Mouse (Mus musculus) MEL (cell line): ENCODE data around the gene Slc16a13. TPM values are rescaled to one million over a fixed set of nuclear protein-coding genes. Genes with fewer than 3 reads are reported as not detected.

Experiments used
- DNase-seq: peaks from one replicate; pipeline ENCODE4 v3.0.0; 2011; ENCODE audit warnings: low read depth, low spot score
- H3K27ac ChIP-seq: 2 replicates; pipeline ENCODE4 v1.5.1; 2012; ENCODE audit warnings: low read depth, mild to moderate bottlenecking, control low read depth, low read length, moderate library complexity; ENCODE audit not compliant: control insufficient read depth
- H3K27me3 ChIP-seq, 2 experiments: fragments of 150-350 bp in 1 of 2; sonication (generic) in 1 of 2; 2 replicates each; pipeline ENCODE4 v1.6.1; 2012; ENCODE audit warnings: low read length in 2 of 2, mild to moderate bottlenecking in 2 of 2, improper control_type of control experiment in 1 of 2, moderate library complexity in 1 of 2; ENCODE audit not compliant: insufficient read depth in 2 of 2, control insufficient read depth in 1 of 2
- H3K36me3 ChIP-seq, 2 experiments: 2 replicates each; pipeline ENCODE4 v1.6.1; 2012 to 2014; ENCODE audit warnings: low read length in 2 of 2, improper control_type of control experiment in 1 of 2, inconsistent platforms in 1 of 2, mild to moderate bottlenecking in 1 of 2; ENCODE audit not compliant: insufficient read depth in 2 of 2, control insufficient read depth in 1 of 2
- H3K4me1 ChIP-seq, 2 experiments: fragments of 150-350 bp in 1 of 2; sonication (generic) in 1 of 2; 2 replicates each; pipeline ENCODE4 v1.6.1; 2012; ENCODE audit warnings: low read length in 2 of 2, improper control_type of control experiment in 1 of 2, mild to moderate bottlenecking in 1 of 2; ENCODE audit not compliant: insufficient read depth in 2 of 2, control insufficient read depth in 1 of 2
- H3K4me3 ChIP-seq, 2 experiments: fragments of 150-350 bp in 1 of 2; sonication (generic) in 1 of 2; 2 replicates each; pipeline ENCODE4 v1.5.1; 2012; ENCODE audit warnings: low read depth in 2 of 2, low read length in 2 of 2, mild to moderate bottlenecking in 2 of 2, moderate library complexity in 2 of 2, control low read depth in 1 of 2, improper control_type of control experiment in 1 of 2; ENCODE audit not compliant: control insufficient read depth in 1 of 2, insufficient read depth in 1 of 2
- H3K79me2 ChIP-seq: 2 replicates; pipeline ENCODE4 v1.6.1; 2012; ENCODE audit warnings: mild to moderate bottlenecking, low read length, moderate library complexity; ENCODE audit not compliant: control insufficient read depth, poor library complexity, insufficient read depth
- H3K9ac ChIP-seq: 2 replicates; pipeline ENCODE4 v1.6.1; 2012; ENCODE audit warnings: low read depth, mild to moderate bottlenecking, control low read depth, low read length, moderate library complexity; ENCODE audit not compliant: control insufficient read depth, poor library complexity, severe bottlenecking
- H3K9me3 ChIP-seq: fragments of 150-350 bp; sonication (generic); replicated peaks from 2 replicates; pipeline ENCODE4 v1.6.1; 2012; ENCODE audit warnings: mild to moderate bottlenecking, low read length, improper control_type of control experiment, moderate library complexity; ENCODE audit not compliant: insufficient read depth
- CHD2 ChIP-seq: IDR thresholded peaks from 2 replicates; pipeline ENCODE4 v1.6.1; 2011; ENCODE audit warnings: low read length, improper control_type of control experiment
- E2F4 ChIP-seq: IDR thresholded peaks from 2 replicates; pipeline ENCODE4 v1.6.1; 2011; ENCODE audit warnings: low read depth, low read length, improper control_type of control experiment, borderline replicate concordance
- MAZ ChIP-seq: IDR thresholded peaks from 2 replicates; pipeline ENCODE4 v1.6.1; 2012; ENCODE audit warnings: low read depth, mild to moderate bottlenecking, inconsistent platforms, low read length, improper control_type of control experiment
- MEF2A ChIP-seq: IDR thresholded peaks from 2 replicates; pipeline ENCODE4 v1.6.1; 2014; ENCODE audit warnings: low read depth, mild to moderate bottlenecking, inconsistent platforms, low read length, improper control_type of control experiment; ENCODE audit not compliant: poor library complexity, insufficient replicate concordance, severe bottlenecking; ENCODE audit errors: extremely low read depth
- NRF1 ChIP-seq: IDR thresholded peaks from 2 replicates; pipeline ENCODE4 v1.6.1; 2014; ENCODE audit warnings: low read depth, mild to moderate bottlenecking, inconsistent platforms, low read length, improper control_type of control experiment, moderate library complexity; ENCODE audit not compliant: poor library complexity, insufficient read depth, severe bottlenecking
- POLR2A ChIP-seq, 2 experiments: IDR thresholded peaks; 2 replicates each; pipeline ENCODE4 v1.6.1; 2011 to 2012; ENCODE audit warnings: low read length in 2 of 2, mild to moderate bottlenecking in 2 of 2, control low read depth in 1 of 2, improper control_type of control experiment in 1 of 2, low read depth in 1 of 2, moderate library complexity in 1 of 2; ENCODE audit not compliant: control insufficient read depth in 1 of 2, insufficient read depth in 1 of 2, poor library complexity in 1 of 2
- POLR2AphosphoS2 ChIP-seq: IDR thresholded peaks from 2 replicates; pipeline ENCODE4 v1.6.1; 2011; ENCODE audit warnings: low read length, improper control_type of control experiment
- POLR2AphosphoS5 ChIP-seq: IDR thresholded peaks from 2 replicates; pipeline ENCODE4 v1.6.1; 2012; ENCODE audit warnings: low read depth, borderline replicate concordance, mild to moderate bottlenecking, inconsistent platforms, low read length, moderate library complexity, mixed read lengths
- RAD21 ChIP-seq: IDR thresholded peaks from 2 replicates; pipeline ENCODE4 v1.6.1; 2011; ENCODE audit warnings: mild to moderate bottlenecking, low read depth, low read length, improper control_type of control experiment
- SIN3A ChIP-seq: IDR thresholded peaks from 2 replicates; pipeline ENCODE4 v1.6.1; 2012; ENCODE audit warnings: low read length, improper control_type of control experiment, inconsistent platforms
- TAL1 ChIP-seq: IDR thresholded peaks from 2 replicates; pipeline ENCODE4 v1.6.1; 2012; ENCODE audit warnings: mild to moderate bottlenecking, inconsistent platforms, low read length, moderate library complexity, mixed read lengths
- UBTF ChIP-seq: IDR thresholded peaks from 2 replicates; pipeline ENCODE4 v1.6.1; 2012; ENCODE audit warnings: low read depth, mild to moderate bottlenecking, inconsistent platforms, low read length, improper control_type of control experiment, moderate library complexity, borderline replicate concordance; ENCODE audit not compliant: insufficient read depth
- USF1 ChIP-seq: IDR thresholded peaks from 2 replicates; pipeline ENCODE4 v1.6.1; 2014; ENCODE audit warnings: low read depth, mild to moderate bottlenecking, inconsistent platforms, low read length, improper control_type of control experiment, moderate library complexity
- ZC3H11A ChIP-seq: IDR thresholded peaks from 2 replicates; pipeline ENCODE4 v1.6.1; 2012; ENCODE audit warnings: low read depth, mild to moderate bottlenecking, inconsistent platforms, low read length, improper control_type of control experiment
- ZNF384 ChIP-seq: IDR thresholded peaks from 2 replicates; pipeline ENCODE4 v1.6.1; 2012; ENCODE audit warnings: low read depth, mild to moderate bottlenecking, inconsistent platforms, low read length, improper control_type of control experiment
- polyA plus RNA-seq, 2 experiments: library from polyadenylated mRNA; stranded (reverse) in 1 of 2; unstranded in 1 of 2; fragments of >175 nt in 1 of 2; fragments of >200 nt in 1 of 2; gene quantifications; 2 replicates each; pipeline versions ENCODE4 v1.2.1 to v1.2.4; 2012; ENCODE audit warnings: low replicate concordance in 2 of 2, low read depth in 1 of 2; ENCODE audit not compliant: insufficient read length in 2 of 2, insufficient read depth in 1 of 2, missing spikeins in 1 of 2
- total RNA-seq: library from RNA; depleted of rRNA; stranded (reverse); fragments of 300-350 nt; gene quantifications from 2 replicates; pipeline ENCODE4 v1.2.3, GENCODE M21; 2012

The Slc16a13 gene
- total and polyA plus RNA-seq, 3 experiments: 4.2 to 7.9 TPM; not detected in 1

DNA sequence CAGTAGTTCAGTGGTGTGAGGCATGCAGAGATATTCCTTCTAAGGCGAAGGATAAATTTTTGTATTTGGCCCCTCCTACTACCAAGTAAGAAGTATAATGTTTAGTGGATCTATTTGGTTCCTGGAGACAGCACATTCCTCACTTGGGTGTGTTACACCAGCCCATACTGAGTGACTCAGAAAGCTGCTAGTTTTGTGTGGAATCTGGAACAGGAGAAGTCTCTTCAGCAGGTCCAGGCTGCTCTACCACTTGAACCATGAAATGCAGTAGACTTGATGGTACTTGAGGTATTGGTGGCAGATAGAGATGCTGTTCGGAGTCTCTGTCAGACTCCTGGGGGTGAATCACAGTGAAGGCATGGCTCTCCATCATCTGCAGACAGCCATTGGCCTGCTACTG, 10.2 kb downstream of the Slc16a13 start:
- DNase-seq: no peak

DNA sequence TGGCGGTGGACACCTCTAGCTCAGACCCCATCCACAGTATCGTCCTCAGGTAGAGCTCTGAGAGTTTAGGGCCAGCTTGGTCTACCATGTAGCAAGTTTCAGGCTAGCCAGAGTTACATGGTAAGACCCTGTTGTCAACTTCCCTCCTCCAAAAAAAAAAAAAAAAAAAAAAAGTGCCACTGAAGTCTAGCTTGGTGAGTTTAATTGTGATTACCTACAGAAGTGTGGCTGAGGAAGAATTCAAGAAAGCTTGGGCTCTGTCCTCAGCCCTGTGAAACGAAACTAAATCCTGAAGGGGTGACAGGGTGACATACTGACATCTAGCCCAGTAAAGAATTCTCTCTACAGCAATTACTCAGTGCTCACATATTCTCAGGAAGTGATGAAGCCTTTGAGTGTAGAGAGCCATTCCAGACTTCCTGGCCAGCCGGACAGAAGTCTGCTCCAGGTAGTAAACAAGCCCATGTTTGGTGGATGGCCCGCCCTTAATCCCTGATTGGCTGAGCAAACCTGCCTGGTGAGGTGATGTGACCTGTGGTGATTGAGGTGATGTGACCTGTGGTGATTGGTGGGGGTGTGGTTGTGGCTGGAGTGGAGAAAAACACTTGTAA, 12.0 kb downstream of the Slc16a13 start:
- no peaks in the 10 kb centered on the region for H3K9me3 ChIP-seq
- no peaks in the 10 kb centered on the region for H3K36me3 ChIP-seq
- H3K27ac ChIP-seq: no peak overlapping the region
- H3K79me2 ChIP-seq: no peaks in the 10 kb centered on the region
- peaks cover 2 to 4% of the 10 kb centered on the region in 2 experiments; a peak in 3 of 4 replicates for H3K27me3 ChIP-seq
- peaks cover 0 to 5% of the 10 kb centered on the region in 2 experiments; a peak in 1 of 4 replicates for H3K4me1 ChIP-seq
- no peak for DNase-seq
- no peak overlapping the region for H3K9ac ChIP-seq
- no peak overlapping the region for H3K4me3 ChIP-seq
- TF ChIP-seq USF1 (no peak), ZNF384 (peak; percentile 62; the same call in 1 of the 2 replicates)

More for the DNA sequence above, 10.2 kb downstream of the Slc16a13 start:
- Histone ChIP-seq H3K9ac (no peak overlapping the region), H3K4me1 (peaks cover 0 to 5% of the 10 kb centered on the region in 2 experiments; a peak in 1 of 4 replicates), H3K27ac (no peak overlapping the region), H3K4me3 (no peak overlapping the region), H3K9me3 (no peaks in the 10 kb centered on the region), H3K27me3 (peaks cover 2% of the 10 kb centered on the region in 2 experiments; a peak in 2 of 4 replicates), H3K36me3 (no peaks in the 10 kb centered on the region), H3K79me2 (no peaks in the 10 kb centered on the region)
- TF ChIP-seq MEF2A (no peak), SIN3A (no peak), TAL1 (no peak), ZC3H11A (no peak), ZNF384 (no peak), POLR2AphosphoS5 (no peak), NRF1 (no peak), UBTF (no peak), E2F4 (no peak), POLR2AphosphoS2 (no peak), POLR2A (IDR thresholded peaks at IDR 0.05; ENCODE audit: control insufficient read depth in 1 of 2, insufficient read depth in 1 of 2, low read depth in 1 of 2, low read length in 2 of 2, poor library complexity in 1 of 2) (no peak), CHD2 (no peak), RAD21 (no peak), MAZ (no peak)
